Mouse (Mus musculus) myocyte (in vitro differentiated cells): ENCODE measurements around the gene Ampd3.

Experiments
- CEBPB ChIP-seq: IDR thresholded peaks from 2 replicates; pipeline ENCODE4 v1.6.1; 2011; ENCODE audit warnings: mild to moderate bottlenecking, moderate library complexity; ENCODE audit not compliant: poor library complexity, insufficient read depth, severe bottlenecking
- E2F4 ChIP-seq: IDR thresholded peaks from one replicate; pipeline ENCODE4 v1.6.1; 2011; ENCODE audit warnings: mild to moderate bottlenecking, control low read depth, moderate library complexity; ENCODE audit not compliant: insufficient read depth
- MAX ChIP-seq: IDR thresholded peaks from one replicate; pipeline ENCODE4 v1.6.1; 2011; ENCODE audit warnings: low read depth, mild to moderate bottlenecking, control low read depth
- MYOD1 ChIP-seq, 3 experiments: IDR thresholded peaks; one replicate each; pipeline ENCODE4 v1.6.1; 2011; ENCODE audit warnings: control low read depth in 2 of 3, low read depth in 2 of 3, mild to moderate bottlenecking in 2 of 3, moderate library complexity in 1 of 3; ENCODE audit not compliant: insufficient read length in 2 of 3, control insufficient read depth in 1 of 3
- MYOG ChIP-seq, 3 experiments: IDR thresholded peaks; one replicate each; pipeline ENCODE4 v1.6.1; 2011; ENCODE audit warnings: control low read depth in 2 of 3, low read depth in 2 of 3, mild to moderate bottlenecking in 2 of 3; ENCODE audit not compliant: insufficient read length in 2 of 3, control insufficient read depth in 1 of 3, insufficient read depth in 1 of 3
- POLR2A ChIP-seq: IDR thresholded peaks from one replicate; pipeline ENCODE4 v1.6.1; 2011; ENCODE audit warnings: low read depth, mild to moderate bottlenecking, control low read depth, moderate library complexity; ENCODE audit not compliant: insufficient read length
- POLR2AphosphoS2 ChIP-seq: IDR thresholded peaks from one replicate; pipeline ENCODE4 v1.6.1; 2011; ENCODE audit warnings: low read depth, control low read depth; ENCODE audit not compliant: insufficient read length
- SRF ChIP-seq: IDR thresholded peaks from one replicate; pipeline ENCODE4 v1.6.1; 2011; ENCODE audit warnings: low read depth; ENCODE audit not compliant: control insufficient read depth, insufficient read length
- TCF12 ChIP-seq: IDR thresholded peaks from one replicate; pipeline ENCODE4 v1.6.1; 2011; ENCODE audit warnings: mild to moderate bottlenecking, control low read depth; ENCODE audit not compliant: poor library complexity, insufficient read depth, severe bottlenecking
- TCF3 ChIP-seq: IDR thresholded peaks from one replicate; pipeline ENCODE4 v1.6.1; 2011; ENCODE audit warnings: low read depth, control low read depth; ENCODE audit not compliant: insufficient read length
- USF1 ChIP-seq: IDR thresholded peaks from one replicate; pipeline ENCODE4 v1.6.1; 2011; ENCODE audit warnings: low read depth, mild to moderate bottlenecking, control low read depth, moderate library complexity

GRCm38 (mm10) chr7:110811529-110811928 is 43.5 kb downstream of the Ampd3 start:
- TF ChIP-seq POLR2A (no peak), CEBPB (no peak), E2F4 (no peak), POLR2AphosphoS2 (no peak), USF1 (no peak), MYOD1 (IDR thresholded peaks at IDR 0.05; ENCODE audit: control insufficient read depth in 1 of 3, insufficient read length in 2 of 3, low read depth in 2 of 3) (no peak), TCF12 (no peak), MAX (no peak), SRF (no peak), TCF3 (no peak), MYOG (IDR thresholded peaks at IDR 0.05; ENCODE audit: control insufficient read depth in 1 of 3, insufficient read depth in 1 of 3, insufficient read length in 2 of 3, low read depth in 2 of 3) (no peak)
